Mouse (Mus musculus) midbrain, embryonic 10.5 days (tissue): ENCODE results near the gene Tnnt3. TPM values are rescaled to one million over a fixed set of nuclear protein-coding genes. Genes with fewer than 3 reads are reported as not detected.

ENCODE experiments used
- DNase-seq: peaks from one replicate; pipeline ENCODE4 v3.0.0-alpha.2; 2017; ENCODE audit warnings: low spot score
- H3K27ac ChIP-seq: fragments of 300-500 bp; sonication (generic); replicated peaks from 2 replicates; pipeline ENCODE4 v1.5.1; 2016; ENCODE audit warnings: mild to moderate bottlenecking
- H3K27me3 ChIP-seq: fragments of 300-500 bp; sonication (generic); 2 replicates; pipeline ENCODE4 v1.6.1; 2016; ENCODE audit warnings: low read depth, mild to moderate bottlenecking; ENCODE audit not compliant: poor library complexity, severe bottlenecking
- H3K36me3 ChIP-seq: fragments of 300-500 bp; sonication (generic); 2 replicates; pipeline ENCODE4 v1.6.1; 2016; ENCODE audit warnings: mild to moderate bottlenecking, moderate library complexity
- H3K4me1 ChIP-seq: fragments of 300-500 bp; sonication (generic); 2 replicates; pipeline ENCODE4 v1.6.1; 2016
- H3K4me3 ChIP-seq: fragments of 300-500 bp; sonication (generic); 2 replicates; pipeline ENCODE4 v1.5.1; 2016; ENCODE audit warnings: mild to moderate bottlenecking, moderate library complexity
- H3K9me3 ChIP-seq: fragments of 300-500 bp; sonication (generic); replicated peaks from 2 replicates; pipeline ENCODE4 v1.6.1; 2016; ENCODE audit warnings: mild to moderate bottlenecking
- WGBS: fragments of 180-500 bp; shearing (Covaris S2); methylation state at CpG from one replicate; pipeline ENCODE4 v1.1.7; 2016; 5-methylcytosine and 5-hydroxymethylcytosine counted together
- polyA plus RNA-seq: library from polyadenylated mRNA; unstranded; fragments of >200 nt; fragmentation: Nextera tagmentation; extraction: Ambion mirVana; gene quantifications from 2 replicates; pipeline ENCODE4 v1.2.1, GENCODE M21; 2016

Tnnt3 gene
- polyA plus RNA-seq: 1.9 TPM in 2 replicates

- Histone ChIP-seq H3K4me1 (0 out of 2 replicates have a peak, but pooled peaks cover 8% of the 10 kb centered on the region), H3K9me3 (no peaks in the 10 kb centered on the region), H3K4me3 (no peak within 1 kb of the TSS), H3K27ac (peak within 1 kb of the TSS; percentile 56; the same call in 1 of the 2 replicates), H3K27me3 (no peaks in the 10 kb centered on the region), H3K36me3 (no peaks in the 10 kb centered on the region)
- DNase-seq: no peak
- WGBS: 83% methylated on average over 2 of the region's 2 CpGs
These were observed at the start of gene Tnnt3 for GRCm38 (mm10) chr7:142498575-142498974. Gene Tnnt3, plus strand, starts transcription at chr7:142498836.

GRCm38 (mm10) chr7:142449038-142449617, 49.5 kb upstream of the Tnnt3 start:
- H3K4me1 ChIP-seq: peaks cover 2% of the 10 kb centered on the region; the same call in 1 of the 2 replicates
- no peaks in the 10 kb centered on the region for H3K36me3 ChIP-seq
- 83% methylated on average over 6 of the region's 6 CpGs for WGBS
- DNase-seq: no peak
- no peaks in the 10 kb centered on the region for H3K27me3 ChIP-seq
- no peak overlapping the region for H3K27ac ChIP-seq
- H3K9me3 ChIP-seq: no peaks in the 10 kb centered on the region
- H3K4me3 ChIP-seq: no peak overlapping the region

GRCm38 (mm10) chr7:142454706-142455105, 43.9 kb upstream of the Tnnt3 start:
- Histone ChIP-seq H3K9me3 (no peaks in the 10 kb centered on the region), H3K4me3 (no peak overlapping the region), H3K27ac (peak overlapping the region; percentile 69), H3K27me3 (no peaks in the 10 kb centered on the region), H3K4me1 (peaks cover 41% of the 10 kb centered on the region), H3K36me3 (no peaks in the 10 kb centered on the region)
- DNase-seq: no peak
- 26% methylated on average over 1 of the region's 1 CpGs for WGBS

GRCm38 (mm10) chr7:142455251-142455650, 43.4 kb upstream of the Tnnt3 start:
- Histone ChIP-seq H3K4me1 (peaks cover 41% of the 10 kb centered on the region), H3K27ac (peak overlapping the region; percentile 69), H3K9me3 (no peaks in the 10 kb centered on the region), H3K36me3 (no peaks in the 10 kb centered on the region), H3K27me3 (no peaks in the 10 kb centered on the region), H3K4me3 (no peak overlapping the region)
- DNase-seq: no peak
- WGBS: 63% methylated on average over 2 of the region's 2 CpGs

- Histone ChIP-seq H3K27me3 (no peaks in the 10 kb centered on the region), H3K9me3 (no peaks in the 10 kb centered on the region), H3K36me3 (no peaks in the 10 kb centered on the region), H3K4me1 (peaks cover 41% of the 10 kb centered on the region), H3K4me3 (no peak overlapping the region), H3K27ac (peak overlapping the region; percentile 84)
- DNase-seq: no peak
- WGBS: 65% methylated on average over 3 of the region's 3 CpGs
These were observed 41.8 kb upstream of the Tnnt3 start for GRCm38 (mm10) chr7:142456806-142457205.

- 35% methylated on average over 3 of the region's 3 CpGs for WGBS
- Histone ChIP-seq H3K4me1 (peaks cover 41% of the 10 kb centered on the region), H3K27ac (peak overlapping the region; percentile 84), H3K9me3 (no peaks in the 10 kb centered on the region), H3K27me3 (no peaks in the 10 kb centered on the region), H3K4me3 (no peak overlapping the region), H3K36me3 (no peaks in the 10 kb centered on the region)
- no peak for DNase-seq
These were observed 41.3 kb upstream of the Tnnt3 start for GRCm38 (mm10) chr7:142457227-142457811.

GRCm38 (mm10) chr7:142458026-142458425, 40.6 kb upstream of the Tnnt3 start:
- Histone ChIP-seq H3K4me1 (peaks cover 41% of the 10 kb centered on the region), H3K27ac (peak overlapping the region; percentile 84)

GRCm38 (mm10) chr7:142458676-142459298, 39.8 kb upstream of the Tnnt3 start:
- no peak for DNase-seq
- H3K4me1 ChIP-seq: peaks cover 39% of the 10 kb centered on the region
- no peaks in the 10 kb centered on the region for H3K27me3 ChIP-seq
- 87% methylated on average over 5 of the region's 5 CpGs for WGBS
- no peaks in the 10 kb centered on the region for H3K9me3 ChIP-seq
- H3K36me3 ChIP-seq: no peaks in the 10 kb centered on the region
- H3K27ac ChIP-seq: peak overlapping the region; percentile 84
- no peak overlapping the region for H3K4me3 ChIP-seq

More at GRCm38 (mm10) chr7:142458026-142458425, 40.6 kb upstream of the Tnnt3 start:
- no peak for DNase-seq
- Histone ChIP-seq H3K4me3 (no peak overlapping the region), H3K27me3 (no peaks in the 10 kb centered on the region), H3K36me3 (no peaks in the 10 kb centered on the region), H3K9me3 (no peaks in the 10 kb centered on the region)
- WGBS: 59% methylated on average over 2 of the region's 2 CpGs

- H3K27ac ChIP-seq: no peak overlapping the region; the same call in none of the 2 replicates
- H3K4me3 ChIP-seq: no peak overlapping the region
- DNase-seq: no peak
- 95% methylated on average over 2 of the region's 2 CpGs for WGBS
- H3K4me1 ChIP-seq: peaks cover 39% of the 10 kb centered on the region
- no peaks in the 10 kb centered on the region for H3K9me3 ChIP-seq
- no peaks in the 10 kb centered on the region for H3K36me3 ChIP-seq
- no peaks in the 10 kb centered on the region for H3K27me3 ChIP-seq
These were observed 39.3 kb upstream of the Tnnt3 start for GRCm38 (mm10) chr7:142459299-142459691.

GRCm38 (mm10) chr7:142460636-142461077, 38.0 kb upstream of the Tnnt3 start, which contains the start of gene Lsp1:
Gene Lsp1, plus strand, starts transcription at chr7:142460809.
- WGBS: 90% methylated on average over 7 of the region's 7 CpGs
- no peaks in the 10 kb centered on the region for H3K36me3 ChIP-seq
- DNase-seq: no peak
- H3K9me3 ChIP-seq: no peaks in the 10 kb centered on the region
- H3K27ac ChIP-seq: no peak within 1 kb of the TSS; the same call in 1 of the 2 replicates
- H3K4me3 ChIP-seq: no peak within 1 kb of the TSS
- H3K4me1 ChIP-seq: peaks cover 25% of the 10 kb centered on the region
- H3K27me3 ChIP-seq: no peaks in the 10 kb centered on the region; the same call in 1 of the 2 replicates

GRCm38 (mm10) chr7:142461446-142461845, 37.2 kb upstream of the Tnnt3 start:
- Histone ChIP-seq H3K36me3 (no peaks in the 10 kb centered on the region), H3K4me3 (no peak overlapping the region), H3K4me1 (peaks cover 17% of the 10 kb centered on the region), H3K27me3 (no peaks in the 10 kb centered on the region; the same call in 1 of the 2 replicates), H3K27ac (no peak overlapping the region), H3K9me3 (no peaks in the 10 kb centered on the region)
- DNase-seq: no peak
- WGBS: 92% methylated on average over 2 of the region's 2 CpGs

- WGBS: 87% methylated on average over 6 of the region's 6 CpGs
- DNase-seq: no peak
- H3K36me3 ChIP-seq: no peaks in the 10 kb centered on the region
- no peaks in the 10 kb centered on the region; the same call in 1 of the 2 replicates for H3K27me3 ChIP-seq
- H3K4me3 ChIP-seq: no peak overlapping the region
- peak overlapping the region; percentile 46 for H3K27ac ChIP-seq
- H3K9me3 ChIP-seq: no peaks in the 10 kb centered on the region
- peaks cover 10% of the 10 kb centered on the region for H3K4me1 ChIP-seq
These were observed 36.4 kb upstream of the Tnnt3 start for GRCm38 (mm10) chr7:142462190-142462589.
